Mouse (Mus musculus) frontal cortex, postnatal 25 days (tissue): ENCODE measurements at regions not wholly inside any gene's neighbourhood (a gene's known extent, or its start where the extent isn't known, plus 50 kb on each side); places are given as distances from the start of the nearest gene placed in this dataset.

Source experiments
- DNase-seq, 2 experiments: peaks; one replicate each; pipeline ENCODE4 v3.0.0; 2022; ENCODE audit warnings: low spot score in 2 of 2

DNA sequence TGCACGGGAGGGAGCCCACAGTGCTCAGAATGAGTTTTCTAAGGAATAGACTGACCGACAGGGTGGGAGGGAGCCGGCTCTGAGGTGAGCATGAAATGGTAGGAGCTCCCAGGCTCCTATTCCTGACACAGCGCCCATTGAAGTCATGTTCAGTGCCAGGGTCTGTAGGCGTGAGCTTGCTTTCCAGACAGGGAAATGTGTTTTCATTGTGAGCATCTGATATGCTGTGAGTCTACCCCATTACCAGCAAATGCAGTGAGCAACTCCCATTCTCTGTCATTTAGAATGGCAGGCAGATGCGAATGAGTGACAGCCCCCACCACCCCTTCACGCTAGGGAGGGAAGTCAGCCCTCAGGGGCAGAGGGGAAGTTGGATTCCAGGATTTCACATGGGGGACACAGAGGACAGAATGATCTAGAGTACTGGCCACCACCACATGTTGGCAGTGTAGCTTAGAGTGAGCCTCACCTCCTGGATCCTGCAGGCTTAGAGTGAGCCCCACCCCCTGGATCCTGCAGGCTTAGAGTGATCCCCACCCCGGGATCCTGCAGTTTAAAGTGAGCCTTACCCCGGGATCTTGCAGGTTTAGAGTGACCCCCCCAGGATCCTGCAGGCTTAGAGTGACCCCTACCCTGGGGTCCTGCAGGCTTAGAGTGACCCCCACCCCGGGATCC lies 283.2 kb upstream of the Eef2kmt start:
- DNase-seq: no peak

DNA sequence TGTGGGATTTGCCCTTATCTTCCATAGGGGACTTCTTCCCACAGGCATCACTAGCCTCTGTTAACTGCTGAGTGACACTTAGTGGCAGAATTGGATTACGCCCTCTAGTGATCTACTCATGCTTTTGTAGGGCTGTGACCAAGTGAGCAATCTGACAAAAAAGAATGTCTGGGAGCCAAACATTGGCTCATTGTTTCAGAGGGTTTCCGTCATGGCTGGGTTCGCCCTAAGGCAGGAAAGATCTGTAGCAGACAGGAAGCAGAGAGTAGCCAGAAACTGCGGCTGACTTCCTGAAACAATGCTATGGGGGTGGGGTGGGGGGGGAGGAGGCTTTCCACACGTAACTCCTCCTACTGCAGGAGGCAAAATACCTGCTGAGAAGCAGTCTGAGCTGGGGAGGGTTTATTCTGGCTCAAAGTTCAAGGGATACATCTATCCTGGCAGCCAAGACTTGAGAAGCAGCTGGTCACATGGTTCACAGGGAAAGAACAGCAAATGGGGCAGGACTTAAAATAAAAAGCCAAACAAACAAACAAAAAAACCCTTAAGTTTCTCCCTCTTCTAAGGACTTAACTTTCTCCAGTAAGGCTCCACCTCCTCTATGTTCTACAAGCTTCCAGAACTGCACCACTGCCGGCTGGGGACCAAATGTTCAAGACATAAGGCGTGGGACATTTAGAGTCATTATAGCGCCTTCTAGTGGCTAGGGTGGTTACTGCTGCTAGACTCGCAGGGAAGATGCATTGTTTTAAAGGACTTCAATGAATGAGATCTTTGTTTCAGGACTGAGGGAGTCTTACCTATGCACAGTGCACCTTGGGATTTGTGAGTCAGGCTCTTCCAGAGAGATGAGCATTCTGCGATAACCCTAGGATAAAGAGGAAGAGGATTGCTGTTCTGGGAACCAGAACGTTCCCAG lies 281.8 kb upstream of the Eef2kmt start:
- DNase-seq: peak in 1 of 2 experiments; percentile 12

- DNase-seq: no peak
These were observed 280.8 kb upstream of the Eef2kmt start for GRCm38 (mm10) chr16:5536515-5536972.

GRCm38 (mm10) chr16:5535414-5535813 lies 279.6 kb upstream of the Eef2kmt start:
- no peak for DNase-seq

DNA sequence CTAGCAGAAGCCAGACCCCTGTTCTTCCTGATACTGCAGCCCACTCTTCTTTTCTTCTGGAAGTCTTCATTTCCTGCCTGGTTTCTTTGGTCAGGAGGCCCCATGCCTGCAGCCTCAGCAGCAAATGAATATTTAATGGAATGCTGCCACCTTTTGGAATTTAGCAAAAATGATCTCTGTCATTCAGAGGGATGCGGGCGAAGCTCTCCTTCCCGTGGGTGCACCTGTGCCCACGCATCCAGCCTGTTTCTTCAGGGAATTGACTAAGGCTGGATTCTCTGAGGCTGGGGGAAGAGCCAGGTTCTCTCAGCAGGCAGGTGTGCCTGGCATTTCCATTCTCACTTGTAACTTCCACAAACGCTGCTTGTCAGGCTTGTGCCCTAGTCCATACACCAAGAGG lies 279.1 kb upstream of the Eef2kmt start:
- peak in 1 of 2 experiments; percentile 36 for DNase-seq

DNA sequence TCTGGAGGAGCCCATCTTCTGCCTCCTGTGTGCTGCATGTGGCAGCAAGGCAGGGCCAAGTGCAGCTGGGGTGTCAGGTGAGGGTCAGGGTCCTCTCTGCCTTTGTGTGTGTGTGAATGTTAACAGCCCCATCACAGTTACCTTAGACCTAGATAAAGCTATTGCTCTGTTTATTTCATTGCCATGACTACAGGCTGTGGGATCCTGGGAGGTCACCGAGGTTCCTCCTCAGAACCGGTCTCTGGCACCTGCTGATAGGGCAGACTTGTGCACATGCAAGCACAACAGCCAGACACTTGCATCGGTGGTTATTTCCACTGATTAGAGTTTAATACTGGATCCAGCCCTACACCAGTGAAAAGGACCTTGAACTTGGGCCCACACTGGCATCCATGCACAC lies 278.6 kb upstream of the Eef2kmt start:
- DNase-seq: no peak

GRCm38 (mm10) chr16:5532281-5532680 lies 276.5 kb upstream of the Eef2kmt start:
- no peak for DNase-seq

GRCm38 (mm10) chr16:5529823-5530222 lies 274.0 kb upstream of the Eef2kmt start:
- DNase-seq: no peak

- no peak for DNase-seq
These were observed 272.2 kb upstream of the Eef2kmt start for GRCm38 (mm10) chr16:5527936-5528335.

DNA sequence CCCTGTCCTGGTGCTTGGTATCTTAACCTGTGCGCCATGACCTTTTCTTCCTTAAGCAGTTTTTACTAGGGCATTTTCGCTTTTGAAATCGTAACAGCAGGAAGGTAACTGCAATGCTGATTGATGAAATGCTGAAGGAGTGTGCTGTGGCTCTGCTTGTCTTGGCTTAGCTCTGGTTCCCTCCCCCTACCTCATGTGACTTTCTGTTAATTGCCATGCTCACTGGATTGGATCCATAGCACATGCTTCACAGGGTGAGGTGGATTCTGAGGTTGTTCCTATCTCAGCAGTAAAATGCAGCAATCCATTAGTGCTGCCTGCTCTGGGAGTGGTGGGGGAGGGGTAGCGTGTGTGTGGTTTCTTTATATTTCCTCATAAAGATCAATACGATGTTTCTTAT lies 268.6 kb upstream of the Eef2kmt start:
- DNase-seq: no peak

GRCm38 (mm10) chr16:5523402-5524021 lies 267.7 kb upstream of the Eef2kmt start:
- DNase-seq: no peak

GRCm38 (mm10) chr16:5517746-5518145 lies 262.0 kb upstream of the Eef2kmt start:
- no peak for DNase-seq

GRCm38 (mm10) chr16:5515867-5516266 lies 260.1 kb upstream of the Eef2kmt start:
- no peak for DNase-seq

- no peak for DNase-seq
These were observed 251.5 kb upstream of the Eef2kmt start for GRCm38 (mm10) chr16:5507261-5507660.

- no peak for DNase-seq
These were observed 246.2 kb upstream of the Eef2kmt start for GRCm38 (mm10) chr16:5501961-5502360.

DNA sequence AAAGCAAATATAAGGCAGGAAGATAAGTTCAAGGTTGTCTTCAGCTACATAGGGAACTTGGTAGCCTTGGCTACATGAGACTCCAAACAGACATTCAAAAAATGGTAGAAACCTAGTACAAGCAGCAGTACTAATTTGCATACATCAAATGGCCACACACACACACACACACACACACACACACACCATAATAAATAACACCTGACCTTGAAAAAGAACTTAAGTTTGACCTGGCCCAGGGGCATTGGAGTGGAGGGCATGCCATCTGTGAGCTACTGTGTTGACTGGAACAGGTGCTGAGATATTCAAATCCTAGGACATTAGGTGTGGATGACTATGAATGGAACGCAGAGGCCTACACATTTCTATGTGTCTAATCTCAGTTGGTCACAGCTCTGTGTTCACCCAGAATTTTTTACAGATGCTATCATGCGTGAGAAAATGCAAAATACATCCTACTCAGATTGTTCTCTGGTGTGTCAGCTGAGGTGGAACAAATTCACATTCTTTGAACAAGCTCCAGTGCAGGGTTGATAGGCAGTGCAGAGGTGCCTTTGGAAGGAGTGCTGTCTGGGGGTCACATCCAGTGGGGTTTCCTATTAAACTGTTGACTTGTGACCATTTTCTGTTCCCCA lies 240.4 kb upstream of the Eef2kmt start:
- no peak for DNase-seq

DNA sequence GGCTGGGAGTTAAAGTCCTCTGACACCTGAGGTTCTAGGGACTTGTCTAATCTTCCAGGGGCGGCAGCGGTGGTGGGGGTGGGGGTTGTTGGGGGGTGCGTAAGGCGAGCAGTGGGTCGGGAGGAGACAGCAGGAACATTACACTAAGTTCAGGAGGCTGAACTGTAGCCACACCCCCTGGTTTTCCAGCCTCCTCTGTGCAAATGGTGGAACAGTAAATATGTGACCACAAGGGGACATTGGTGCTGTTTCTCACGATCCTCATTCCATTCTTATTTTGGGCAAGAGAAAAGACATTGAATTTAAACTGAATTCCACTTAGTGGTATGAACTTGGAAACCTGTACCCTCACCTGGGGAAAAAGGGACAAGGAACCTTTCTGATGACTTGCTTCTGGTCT lies 237.6 kb upstream of the Eef2kmt start:
- no peak for DNase-seq

GRCm38 (mm10) chr16:5487259-5487658 lies 231.5 kb upstream of the Eef2kmt start:
- no peak for DNase-seq

- no peak for DNase-seq
These were observed 227.6 kb upstream of the Eef2kmt start for GRCm38 (mm10) chr16:5483337-5483736.

DNA sequence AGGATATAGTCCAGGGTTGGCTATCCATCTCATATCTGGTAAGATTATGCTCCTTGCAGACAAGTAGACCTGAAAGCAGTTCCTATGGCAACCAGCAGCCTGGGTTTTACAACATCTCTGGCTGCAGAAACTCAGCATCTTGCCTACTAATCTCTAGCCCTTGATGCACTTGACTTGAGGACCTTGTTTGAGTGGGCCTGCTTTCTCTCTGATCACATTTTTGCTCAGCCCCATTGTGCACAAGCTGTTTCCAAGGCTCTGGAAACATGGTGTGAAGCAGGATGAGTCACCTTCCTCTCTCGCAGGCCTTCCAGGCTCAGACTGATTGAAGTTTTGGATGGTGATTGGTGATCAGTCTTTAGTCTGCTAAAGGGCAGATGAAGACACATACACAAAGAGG lies 224.4 kb upstream of the Eef2kmt start:
- DNase-seq: peak in 1 of 2 experiments; percentile 20

GRCm38 (mm10) chr16:5478970-5479369 lies 223.2 kb upstream of the Eef2kmt start:
- no peak for DNase-seq

DNA sequence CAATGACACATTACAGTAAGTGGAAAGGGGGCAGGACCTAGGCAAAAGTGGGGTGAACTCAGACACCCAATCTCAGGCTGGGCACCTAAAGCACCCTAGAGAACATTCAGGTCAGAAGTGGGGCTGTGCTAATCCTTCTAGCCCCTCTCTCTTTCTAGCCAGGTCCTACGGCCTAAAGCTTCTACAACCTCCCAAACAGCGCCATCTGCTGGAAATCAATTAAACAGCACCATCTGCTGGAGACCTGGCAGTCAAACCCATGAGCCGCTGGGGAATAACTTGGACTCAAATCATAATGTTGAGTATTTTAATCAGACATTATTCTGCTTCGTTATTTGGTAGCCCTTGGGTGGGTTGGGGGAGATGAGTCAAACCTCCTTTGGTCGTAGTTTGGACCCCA lies 215.5 kb upstream of the Eef2kmt start:
- DNase-seq: peak in 1 of 2 experiments; percentile 31
